Mouse (Mus musculus): ENCODE measurements around the gene Lig4. TPM values are rescaled to one million over a fixed set of nuclear protein-coding genes. Genes with fewer than 3 reads are reported as not detected.

Lig4 gene
- 9.7 and 11.3 TPM in 2 replicates for polyA plus RNA-seq (2016; fragmentation: Nextera tagmentation; extraction: Ambion mirVana)

DNA sequence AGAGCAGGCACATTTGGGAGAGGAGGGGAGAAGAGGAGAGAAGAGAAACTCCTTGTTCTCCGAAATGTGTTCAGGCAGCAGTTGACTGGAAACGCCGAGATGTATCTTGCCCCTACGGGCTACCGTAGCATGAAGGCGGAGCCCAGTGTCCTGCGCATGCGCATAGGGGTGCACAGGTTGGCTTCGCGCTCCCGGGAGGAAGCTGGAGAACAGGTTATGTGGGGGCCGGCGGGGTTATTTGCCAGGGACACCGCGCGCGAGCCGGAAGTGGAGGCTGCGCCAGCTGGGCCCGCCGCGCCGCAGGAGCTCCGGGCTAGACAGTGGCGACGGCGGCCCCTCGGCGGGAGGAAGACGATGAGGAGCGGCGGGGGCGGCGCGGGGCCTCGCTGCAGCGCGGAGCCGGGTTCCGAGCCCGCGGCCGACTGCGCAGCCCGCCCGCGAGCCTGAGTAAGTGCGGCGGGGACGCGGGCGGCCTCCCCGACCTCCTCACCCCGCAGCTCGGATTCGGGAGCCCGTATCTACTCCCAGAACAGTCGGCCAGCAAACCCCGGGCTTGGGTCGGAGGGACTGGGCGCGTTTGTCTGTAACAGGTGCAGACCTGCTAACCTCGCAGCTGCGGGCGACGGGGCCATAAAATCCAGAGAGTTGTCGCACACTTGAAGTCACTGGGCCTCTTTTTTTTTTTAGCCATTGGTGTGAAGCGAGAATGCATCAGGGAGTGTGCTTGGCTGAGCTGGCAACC, at the start of gene Lig4, which contains the start of gene Abhd13:
Gene Lig4, minus strand, starts transcription at position 114 of the 742 bp plus-strand sequence.
Gene Abhd13, plus strand, starts transcription at position 135 of the 742 bp plus-strand sequence.
- ATAC-seq (ENCODE audit: low FRiP score), result peak; percentile 55
- H3K4me3 ChIP-seq, result peak within 1 kb of the TSS; percentile 95

DNA sequence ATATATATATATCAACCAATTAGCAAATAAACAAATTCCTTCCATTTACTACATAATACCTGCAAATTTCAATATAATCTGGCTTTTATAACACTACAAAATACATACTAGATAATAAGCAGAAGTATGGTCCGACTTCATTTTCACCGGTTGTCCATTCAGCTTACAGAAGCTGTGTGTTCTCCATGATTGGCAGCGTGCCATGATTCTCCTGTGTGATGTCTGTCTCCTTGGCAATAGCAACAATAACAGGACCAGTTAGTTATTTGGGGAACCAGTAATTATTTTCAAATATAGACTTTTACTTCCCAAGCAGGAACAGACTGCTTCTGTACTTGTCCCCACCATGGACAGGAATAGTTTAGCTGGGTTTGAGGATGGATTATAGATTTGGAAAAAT, 39.7 kb upstream of the Lig4 start:
- WGBS, result 76% methylated on average over 3 of the region's 3 CpGs
- H3K9me3 ChIP-seq (replicated peaks), result no peaks in the 10 kb centered on the region; the same call in 1 of the 2 replicates
- H3K4me3 ChIP-seq, result no peak overlapping the region
- H3K4me1 ChIP-seq, result no peaks in the 10 kb centered on the region
- no peaks in the 10 kb centered on the region for H3K36me3 ChIP-seq
- no peak overlapping the region for H3K27ac ChIP-seq
- no peak overlapping the region for H3K9ac ChIP-seq
- ATAC-seq (ENCODE audit: low FRiP score), result no peak
- no peaks in the 10 kb centered on the region for H3K27me3 ChIP-seq
- no peak overlapping the region for H3K4me2 ChIP-seq (replicated peaks)

More for the DNA sequence above, at the start of gene Lig4, which contains the start of gene Abhd13:
- Histone ChIP-seq H3K27me3 (no peaks in the 10 kb centered on the region), H3K4me2 (replicated peaks) (peak within 1 kb of the TSS; percentile 67), H3K36me3 (peaks cover 8% of the 10 kb centered on the region), H3K4me1 (peaks cover 33% of the 10 kb centered on the region), H3K9me3 (replicated peaks) (no peaks in the 10 kb centered on the region), H3K9ac (peak within 1 kb of the TSS; percentile 95), H3K27ac (peak within 1 kb of the TSS; percentile 91)
- under 1% methylated on average over 56 of the region's 68 CpGs for WGBS

DNA sequence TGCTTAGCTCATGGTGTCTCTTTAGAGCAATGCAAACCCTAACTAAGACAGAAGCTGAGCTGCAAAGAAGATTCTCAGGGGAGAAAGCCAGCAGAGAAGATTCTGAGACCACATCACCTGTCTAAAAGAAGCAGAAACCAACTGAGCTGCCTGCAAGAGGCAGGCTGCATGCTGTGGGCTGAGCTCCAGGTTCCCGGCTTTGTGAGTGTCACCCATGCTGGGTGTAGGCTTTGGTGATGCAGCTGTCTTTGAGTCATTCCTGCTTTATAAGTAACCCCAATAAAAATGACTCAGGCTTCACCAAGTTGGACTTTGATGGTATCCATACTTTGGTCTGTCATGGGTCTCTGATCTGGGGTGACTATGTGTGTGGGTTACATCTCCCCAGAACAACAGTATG, 38.8 kb upstream of the Lig4 start:
- H3K9ac ChIP-seq, result no peak overlapping the region
- H3K36me3 ChIP-seq, result no peaks in the 10 kb centered on the region
- H3K27ac ChIP-seq, result no peak overlapping the region
- no peaks in the 10 kb centered on the region for H3K27me3 ChIP-seq
- no peaks in the 10 kb centered on the region; the same call in 1 of the 2 replicates for H3K9me3 ChIP-seq (replicated peaks)
- no peak overlapping the region for H3K4me2 ChIP-seq (replicated peaks)
- no peak for ATAC-seq (ENCODE audit: low FRiP score)
- 82% methylated on average over 1 of the region's 1 CpGs for WGBS
- no peak overlapping the region for H3K4me3 ChIP-seq
- no peaks in the 10 kb centered on the region for H3K4me1 ChIP-seq

DNA sequence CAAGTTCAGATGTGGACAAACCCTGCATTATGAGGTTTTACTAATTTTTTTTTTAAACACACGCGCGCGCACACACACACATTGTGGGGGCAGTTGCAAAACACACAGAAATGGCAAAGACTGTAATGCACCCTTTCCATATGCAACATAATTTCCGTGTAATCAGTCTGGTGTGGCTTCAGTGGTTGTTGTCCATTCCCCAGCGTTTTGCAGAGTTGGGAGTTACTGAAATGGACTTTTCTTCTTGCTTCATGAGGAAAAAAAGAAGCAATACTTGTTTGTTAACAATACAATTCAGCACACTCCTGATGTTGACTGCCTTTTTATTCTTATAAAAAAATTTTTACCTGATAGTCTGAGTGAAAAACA, 30.2 kb upstream of the Lig4 start:
- ATAC-seq (ENCODE audit: low FRiP score), result 0 out of 2 replicates have a peak, but pooled peaks have one; percentile 19

DNA sequence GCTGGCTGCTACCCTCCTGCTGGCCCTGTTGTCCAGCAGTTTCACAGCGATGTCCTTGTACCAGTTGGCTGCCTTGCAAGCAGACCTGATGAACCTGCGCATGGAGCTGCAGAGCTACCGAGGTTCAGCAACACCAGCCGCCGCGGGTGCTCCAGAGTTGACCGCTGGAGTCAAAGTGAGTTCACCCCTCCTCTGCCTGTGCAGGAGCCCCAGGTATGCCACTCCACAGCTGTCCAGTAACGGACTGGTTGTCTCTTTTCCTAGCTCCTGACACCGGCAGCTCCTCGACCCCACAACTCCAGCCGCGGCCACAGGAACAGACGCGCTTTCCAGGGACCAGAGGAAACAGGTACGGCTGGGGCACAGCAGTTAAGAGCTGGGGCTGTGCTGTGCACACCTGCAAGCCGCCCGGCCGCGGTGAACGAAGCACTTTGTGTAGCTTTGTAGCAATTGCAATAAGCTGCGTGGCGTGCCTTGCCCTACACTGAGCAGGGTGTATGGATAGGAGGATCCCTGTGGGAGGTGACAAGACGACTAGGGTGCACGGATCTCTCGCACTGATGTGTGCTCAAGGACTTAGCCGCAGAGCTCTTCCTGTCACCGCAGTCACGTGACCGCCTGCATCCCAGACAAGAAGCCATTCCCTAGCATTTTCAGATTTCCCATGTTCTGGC, 29.6 kb upstream of the Lig4 start:
- Histone ChIP-seq H3K36me3 (no peaks in the 10 kb centered on the region), H3K4me3 (peak overlapping the region; percentile 44), H3K27ac (no peak overlapping the region), H3K4me2 (replicated peaks) (peak overlapping the region; percentile 77), H3K27me3 (peaks cover 15% of the 10 kb centered on the region; the same call in 1 of the 2 replicates), H3K4me1 (peaks cover 7% of the 10 kb centered on the region), H3K9ac (peak overlapping the region; percentile 51; the same call in 1 of the 2 replicates), H3K9me3 (replicated peaks) (no peaks in the 10 kb centered on the region)
- 5% methylated on average over 29 of the region's 29 CpGs for WGBS
- ATAC-seq (ENCODE audit: low FRiP score), result peak; percentile 74

More for the DNA sequence above, 30.2 kb upstream of the Lig4 start:
- Histone ChIP-seq H3K27me3 (peaks cover 15% of the 10 kb centered on the region; the same call in 1 of the 2 replicates), H3K4me1 (peaks cover 7% of the 10 kb centered on the region), H3K4me2 (replicated peaks) (peak overlapping the region; percentile 77), H3K9ac (no peak overlapping the region), H3K4me3 (peak overlapping the region; percentile 44), H3K9me3 (replicated peaks) (no peaks in the 10 kb centered on the region), H3K27ac (no peak overlapping the region), H3K36me3 (no peaks in the 10 kb centered on the region)
- 38% methylated on average over 6 of the region's 6 CpGs for WGBS

DNA sequence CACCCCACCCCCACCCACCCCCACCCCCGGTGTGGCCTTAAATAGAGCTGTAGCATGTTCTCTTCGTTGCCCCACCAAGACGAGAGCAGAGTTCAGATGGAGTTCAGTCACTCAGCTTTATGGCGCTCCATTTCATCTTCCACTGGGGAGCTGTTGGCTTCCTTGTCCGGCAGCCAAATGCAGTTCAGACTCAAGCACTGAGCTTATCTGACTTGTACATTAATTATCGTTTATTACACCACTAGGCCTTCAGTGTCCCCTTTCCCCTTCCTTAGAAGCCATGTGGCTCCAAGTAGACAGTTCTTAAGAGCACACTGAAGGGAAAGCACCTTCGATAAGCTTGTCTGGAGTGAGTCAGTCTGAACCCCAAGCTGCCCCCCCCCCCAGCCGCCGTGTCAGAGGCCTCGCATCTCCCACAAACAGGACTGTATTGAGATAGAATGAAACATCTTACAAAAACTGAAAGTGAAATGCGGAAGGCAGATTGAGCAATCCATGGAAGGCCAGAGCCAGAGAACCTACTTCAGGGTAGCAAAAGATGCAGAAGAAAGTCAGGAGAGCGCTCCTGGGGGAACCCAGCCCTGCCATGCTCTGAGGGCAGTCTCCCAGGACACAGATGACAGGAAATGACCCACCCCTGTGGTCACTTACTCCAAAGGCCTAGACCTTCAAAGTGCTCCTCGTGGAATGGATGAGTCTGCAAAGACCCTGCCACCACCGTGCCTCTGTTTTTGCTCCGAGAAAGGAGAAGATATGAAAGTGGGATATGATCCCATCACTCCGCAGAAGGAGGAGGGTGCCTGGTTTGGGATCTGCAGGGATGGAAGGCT, 28.9 kb upstream of the Lig4 start, which contains the start of gene Tnfsf13b:
Gene Tnfsf13b, plus strand, starts transcription at position 312 of the 830 bp plus-strand sequence.
- no peak within 1 kb of the TSS for H3K27ac ChIP-seq
- H3K36me3 ChIP-seq, result no peaks in the 10 kb centered on the region
- WGBS, result 78% methylated on average over 16 of the region's 16 CpGs
- no peak for ATAC-seq (ENCODE audit: low FRiP score)
- peak within 1 kb of the TSS; percentile 51; the same call in 1 of the 2 replicates for H3K9ac ChIP-seq
- H3K4me1 ChIP-seq, result peaks cover 7% of the 10 kb centered on the region
- peak within 1 kb of the TSS; percentile 44 for H3K4me3 ChIP-seq
- H3K9me3 ChIP-seq (replicated peaks), result no peaks in the 10 kb centered on the region
- H3K27me3 ChIP-seq, result peaks cover 15% of the 10 kb centered on the region; the same call in 1 of the 2 replicates
- H3K4me2 ChIP-seq (replicated peaks), result peak within 1 kb of the TSS; percentile 77

DNA sequence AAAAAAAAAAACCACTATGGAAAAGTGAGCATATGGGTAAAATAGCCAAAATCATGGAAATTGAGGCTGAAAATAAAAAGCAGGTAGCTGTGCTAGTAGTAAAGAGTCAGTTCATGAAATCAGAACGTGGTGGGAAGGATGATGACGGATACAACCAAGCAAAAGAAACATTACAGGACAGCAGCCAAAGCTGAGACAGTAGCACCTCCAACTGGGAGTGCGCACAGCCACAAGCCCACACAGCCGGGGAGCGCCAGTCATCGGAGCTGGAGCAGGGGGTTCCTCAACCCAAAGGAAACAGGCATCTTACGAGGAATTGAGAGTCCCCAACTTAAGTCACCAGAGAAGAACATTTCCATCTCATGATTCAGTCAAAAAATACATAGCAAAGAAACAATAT, 26.6 kb upstream of the Lig4 start:
- no peak overlapping the region for H3K4me3 ChIP-seq
- no peak for ATAC-seq (ENCODE audit: low FRiP score)
- no peaks in the 10 kb centered on the region for H3K9me3 ChIP-seq (replicated peaks)
- H3K9ac ChIP-seq, result no peak overlapping the region
- no peaks in the 10 kb centered on the region for H3K36me3 ChIP-seq
- no peak overlapping the region for H3K27ac ChIP-seq
- peaks cover 7% of the 10 kb centered on the region for H3K4me1 ChIP-seq
- peaks cover 15% of the 10 kb centered on the region; the same call in 1 of the 2 replicates for H3K27me3 ChIP-seq
- no peak overlapping the region for H3K4me2 ChIP-seq (replicated peaks)
- WGBS, result 82% methylated on average over 7 of the region's 7 CpGs

DNA sequence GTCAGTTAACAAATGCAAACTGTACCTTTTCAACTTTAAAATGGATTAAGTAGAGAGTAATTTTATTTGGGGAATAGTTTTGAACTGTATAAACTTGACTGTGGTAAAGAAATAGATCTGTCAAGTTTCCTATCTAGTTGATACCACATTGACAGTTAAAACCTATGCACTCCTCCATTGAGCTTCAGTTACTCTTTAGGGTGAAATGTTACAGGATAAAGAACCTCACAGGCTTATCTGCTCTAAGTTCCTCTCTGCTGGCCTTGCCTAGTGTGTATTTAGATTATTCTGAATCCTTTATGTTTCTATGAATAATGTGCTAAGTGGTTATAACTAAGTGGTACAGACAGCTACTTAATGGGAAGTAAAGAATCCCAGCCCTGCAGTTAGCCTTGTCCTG, 2.7 kb upstream of the Lig4 start:
- no peak overlapping the region for H3K9ac ChIP-seq
- no peaks in the 10 kb centered on the region; the same call in 1 of the 2 replicates for H3K36me3 ChIP-seq
- H3K4me2 ChIP-seq (replicated peaks), result no peak overlapping the region
- no peaks in the 10 kb centered on the region for H3K27me3 ChIP-seq
- H3K4me1 ChIP-seq, result peaks cover 30% of the 10 kb centered on the region
- no peaks in the 10 kb centered on the region for H3K9me3 ChIP-seq (replicated peaks)
- no peak overlapping the region for H3K4me3 ChIP-seq
- no peak overlapping the region for H3K27ac ChIP-seq
- no peak for ATAC-seq (ENCODE audit: low FRiP score)

DNA sequence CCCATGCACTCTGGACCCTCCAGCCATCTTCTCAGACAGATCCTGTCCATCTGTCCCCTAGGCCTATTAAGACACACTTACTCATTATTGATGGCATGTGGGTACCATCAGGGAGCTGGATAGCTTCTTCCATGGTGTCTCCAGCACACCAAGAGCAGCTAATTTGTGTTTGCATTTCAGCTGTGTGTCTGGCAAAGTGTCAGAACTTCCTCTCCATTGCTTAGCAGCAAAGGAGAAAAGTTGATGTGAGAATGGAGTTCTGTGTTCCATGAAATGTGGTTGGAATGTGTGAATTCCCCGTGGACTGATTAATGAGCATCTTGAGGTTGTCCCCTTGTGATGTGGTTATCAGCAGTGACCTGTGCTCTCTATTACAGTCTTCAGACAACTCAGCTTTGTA, 2.3 kb upstream of the Lig4 start:
- Histone ChIP-seq H3K9me3 (replicated peaks) (no peaks in the 10 kb centered on the region), H3K4me1 (peaks cover 33% of the 10 kb centered on the region), H3K4me2 (replicated peaks) (no peak overlapping the region), H3K27ac (no peak overlapping the region), H3K27me3 (no peaks in the 10 kb centered on the region), H3K36me3 (no peaks in the 10 kb centered on the region; the same call in 1 of the 2 replicates), H3K9ac (no peak overlapping the region), H3K4me3 (no peak overlapping the region)
- no peak for ATAC-seq (ENCODE audit: low FRiP score)
- 84% methylated on average over 1 of the region's 1 CpGs for WGBS

DNA sequence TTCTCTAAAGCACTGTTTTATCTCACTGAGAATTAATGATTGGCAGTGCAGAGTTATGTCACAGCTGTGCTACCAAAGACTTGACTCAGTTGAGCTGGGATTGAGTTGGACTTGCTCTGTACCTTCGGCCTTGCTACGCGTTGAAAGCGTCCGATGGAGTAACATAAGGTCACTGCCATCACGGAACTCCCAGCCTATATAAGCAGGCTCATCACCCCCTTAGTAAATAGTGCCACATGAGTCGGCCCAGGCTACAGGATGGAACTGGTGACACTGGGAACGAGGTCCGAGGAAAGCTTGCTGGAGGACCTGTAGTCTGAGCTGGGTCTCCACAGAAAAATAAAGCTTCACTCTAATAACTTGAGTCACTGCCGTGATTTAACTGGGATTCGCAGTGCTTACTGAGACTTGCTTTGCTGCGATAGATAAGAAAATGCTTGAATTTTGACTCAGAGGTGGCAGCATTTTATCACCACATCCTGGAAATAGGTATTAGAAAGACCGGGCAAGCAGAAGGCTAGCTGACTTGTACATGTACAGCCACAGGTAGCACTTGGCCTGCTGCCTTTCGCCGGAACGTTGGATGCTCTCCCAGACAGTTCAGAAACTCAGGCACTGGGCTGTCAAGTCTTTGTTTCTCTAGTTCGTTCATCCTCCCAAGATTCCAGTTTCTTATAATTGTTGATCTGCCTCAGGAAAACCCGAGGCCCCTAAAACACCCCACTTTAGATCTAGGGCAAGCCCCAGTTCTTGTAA, 1.2 kb upstream of the Lig4 start:
- WGBS, result 61% methylated on average over 18 of the region's 18 CpGs
- Histone ChIP-seq H3K27ac (no peak overlapping the region), H3K4me3 (peak overlapping the region; percentile 95), H3K9me3 (replicated peaks) (no peaks in the 10 kb centered on the region), H3K4me2 (replicated peaks) (peak overlapping the region; percentile 67), H3K27me3 (no peaks in the 10 kb centered on the region), H3K9ac (peak overlapping the region; percentile 95), H3K36me3 (no peaks in the 10 kb centered on the region; the same call in 1 of the 2 replicates), H3K4me1 (peaks cover 33% of the 10 kb centered on the region)
- no peak for ATAC-seq (ENCODE audit: low FRiP score)

DNA sequence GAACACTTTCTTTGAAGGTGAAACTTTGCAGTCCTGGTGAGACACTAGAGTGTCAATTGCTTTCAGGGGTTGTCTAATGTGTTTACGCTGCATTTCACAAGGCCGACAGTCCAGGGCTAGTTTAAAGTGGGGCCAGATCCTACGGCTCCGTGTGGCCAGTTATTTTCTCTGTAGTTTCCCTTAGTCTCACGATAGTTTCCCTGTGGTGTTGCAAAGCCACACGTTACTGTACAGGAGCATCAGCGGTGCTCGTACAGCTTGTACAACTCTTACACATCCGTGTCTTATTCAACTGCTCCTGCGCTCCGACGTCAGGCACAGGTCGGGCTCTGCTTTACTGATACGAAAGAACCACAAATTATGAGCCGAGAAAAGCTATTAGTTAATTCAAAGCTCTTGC, 470 bp downstream of the Lig4 start:
- Histone ChIP-seq H3K27ac (no peak overlapping the region), H3K9ac (no peak overlapping the region), H3K36me3 (peaks cover 15% of the 10 kb centered on the region), H3K4me1 (peaks cover 33% of the 10 kb centered on the region), H3K9me3 (replicated peaks) (no peaks in the 10 kb centered on the region), H3K4me3 (peak overlapping the region; percentile 95), H3K4me2 (replicated peaks) (peak overlapping the region; percentile 67), H3K27me3 (no peaks in the 10 kb centered on the region)
- ATAC-seq (ENCODE audit: low FRiP score), result no peak
- WGBS, result 41% methylated on average over 15 of the region's 15 CpGs

Data from hindbrain, embryonic 12.5 days (tissue).